Mouse (Mus musculus) heart, adult 9 months (tissue): Measurements from ENCODE around the gene Poc1b.

Source experiments
- DNase-seq, 2 experiments: peaks; one replicate each; pipeline ENCODE4 v3.0.0; 2022; ENCODE audit warnings: low spot score in 2 of 2

Poc1b gene

GRCm38 (mm10) chr10:99115471-99116236 is 8.8 kb downstream of the Poc1b start:
- no peak for DNase-seq

GRCm38 (mm10) chr10:99116237-99116632 is 9.4 kb downstream of the Poc1b start:
- no peak for DNase-seq

GRCm38 (mm10) chr10:99116650-99117615 is 10.1 kb downstream of the Poc1b start:
- no peak for DNase-seq

GRCm38 (mm10) chr10:99117876-99118275 is 11.0 kb downstream of the Poc1b start:
- no peak for DNase-seq

- no peak for DNase-seq
Measured at GRCm38 (mm10) chr10:99118697-99119096, 11.9 kb downstream of the Poc1b start.

- no peak for DNase-seq
Measured at GRCm38 (mm10) chr10:99119471-99119870, 12.6 kb downstream of the Poc1b start.

- no peak for DNase-seq
Measured at GRCm38 (mm10) chr10:99126225-99126624, 19.4 kb downstream of the Poc1b start, which contains the start of gene Phxr2. TSS of gene Phxr2 (minus strand) at chr10:99126325.

- DNase-seq, result no peak
Measured at GRCm38 (mm10) chr10:99126954-99127353, 20.1 kb downstream of the Poc1b start.

- no peak for DNase-seq
Measured at GRCm38 (mm10) chr10:99127691-99128261, 20.9 kb downstream of the Poc1b start.

- DNase-seq, result peak; percentile 38 to 61
Measured at GRCm38 (mm10) chr10:99130611-99131010, 23.8 kb downstream of the Poc1b start.

- DNase-seq, result no peak
Measured at GRCm38 (mm10) chr10:99131298-99131697, 24.5 kb downstream of the Poc1b start.

- DNase-seq, result no peak
Measured at GRCm38 (mm10) chr10:99132189-99132588, 25.4 kb downstream of the Poc1b start.

GRCm38 (mm10) chr10:99132595-99133272 is 25.9 kb downstream of the Poc1b start:
- no peak for DNase-seq

- no peak for DNase-seq
Measured at GRCm38 (mm10) chr10:99133321-99133875, 26.6 kb downstream of the Poc1b start.

GRCm38 (mm10) chr10:99136337-99136736 is 29.5 kb downstream of the Poc1b start:
- no peak for DNase-seq

- DNase-seq, result no peak
Measured at GRCm38 (mm10) chr10:99145611-99146010, 38.8 kb downstream of the Poc1b start.

GRCm38 (mm10) chr10:99146596-99146995 is 39.8 kb downstream of the Poc1b start:
- DNase-seq, result no peak

GRCm38 (mm10) chr10:99150016-99150415 is 43.2 kb downstream of the Poc1b start:
- DNase-seq, result no peak

GRCm38 (mm10) chr10:99151580-99151979 is 44.7 kb downstream of the Poc1b start:
- no peak for DNase-seq

GRCm38 (mm10) chr10:99152063-99152462 is 45.2 kb downstream of the Poc1b start:
- DNase-seq, result no peak

- no peak for DNase-seq
Measured at GRCm38 (mm10) chr10:99154635-99155034, 47.8 kb downstream of the Poc1b start.
